ENCODE assay signal across 8 mouse cellular contexts in genomic region chr7:19691873-19692865, GRCm38 (mm10). TPM values are rescaled to one million over a fixed set of nuclear protein-coding genes. Genes with fewer than 3 reads are reported as not detected.
DNase-seq lines count a peak whose midpoint lies in the region; ATAC-seq and TF ChIP-seq lines count a peak whose summit lies in the region.

Gene Apoc1, minus strand, starts transcription at chr7:19692660.

- peaks cover 8% of the 10 kb centered on the region for H3K36me3 ChIP-seq in heart, embryonic 14.5 days (ENCODE audit: control insufficient read depth, insufficient read depth, low read length)
- peaks cover 25% of the 10 kb centered on the region for H3K36me3 ChIP-seq in E14TG2a.4 (ENCODE audit: insufficient read depth, low read length)
- peaks cover 13% of the 10 kb centered on the region; the same call in 1 of the 2 replicates for H3K36me3 ChIP-seq in liver, embryonic 15.5 days (replicated peaks)

- no peak within 1 kb of the TSS for H3K4me2 ChIP-seq in heart, embryonic 14.5 days (ENCODE audit: low read length)
- peak within 1 kb of the TSS; percentile 50 for H3K4me2 ChIP-seq in liver, embryonic 15.5 days

- H3K27me3 ChIP-seq in heart, embryonic 14.5 days (ENCODE audit: control insufficient read depth, insufficient read depth, low read length), result no peaks in the 10 kb centered on the region
- no peaks in the 10 kb centered on the region for H3K27me3 ChIP-seq in E14TG2a.4 (ENCODE audit: insufficient read depth, low read length)
- no peaks in the 10 kb centered on the region for H3K27me3 ChIP-seq in liver, embryonic 15.5 days

- peak within 1 kb of the TSS; percentile 56 to 78 for H3K27ac ChIP-seq in heart, embryonic 14.5 days (replicated peaks in 1 of 2; ENCODE audit: control insufficient read depth in 1 of 2, insufficient read depth in 1 of 2, low read depth in 2 of 2, low read length in 2 of 2)
- H3K27ac ChIP-seq in bone marrow macrophage, adult 2 months (ENCODE audit: insufficient read depth, low read depth, low read length), result peak within 1 kb of the TSS; percentile 98
- H3K27ac ChIP-seq in liver, embryonic 15.5 days (replicated peaks), result peak within 1 kb of the TSS; percentile 83

- TF ChIP-seq POLR2A in bone marrow macrophage, adult 2 months (IDR thresholded peaks at IDR 0.05; ENCODE audit: borderline replicate concordance, low read depth, low read length), result no peak

- no peak for ATAC-seq in heart, embryonic 14.5 days (ENCODE audit: insufficient number of reproducible peaks, insufficient read depth, low FRiP score, low read depth)
- peak; percentile 14; the same call in 1 of the 2 replicates for ATAC-seq in liver, embryonic 15.5 days (ENCODE audit: insufficient read depth)
- ATAC-seq in CD4-positive, CD25-positive, alpha-beta regulatory T cell, adult 4 months, result no peak

- TF ChIP-seq CTCF in E14TG2a.4 (conservative IDR thresholded peaks at IDR 0.05; ENCODE audit: low read length), result no peak
- no peak for TF ChIP-seq CTCF in bone marrow macrophage, adult 2 months (IDR thresholded peaks at IDR 0.05; ENCODE audit: low read depth, low read length)

- peak within 1 kb of the TSS; percentile 12; the same call in 1 of the 2 replicates for H3K9ac ChIP-seq in heart, embryonic 14.5 days (ENCODE audit: low read length)
- 0 out of 2 replicates have a peak within 1 kb of the TSS, but pooled peaks have one; percentile 13 for H3K9ac ChIP-seq in liver, embryonic 15.5 days

- 47% methylated on average over 28 of the region's 28 CpGs for WGBS in heart, embryonic 14.5 days
- WGBS in liver, embryonic 15.5 days (ENCODE audit: insufficient replicate concordance), result 56% methylated on average over 28 of the region's 28 CpGs

- DNase-seq in heart, adult 18-20 months, result no peak
- DNase-seq in frontal cortex, postnatal 25 days (ENCODE audit: low spot score in 2 of 2), result no peak
- DNase-seq in cerebellum, adult 18-20 months, result no peak

- H3K4me1 ChIP-seq in heart, embryonic 14.5 days (ENCODE audit: control insufficient read depth in 2 of 2, insufficient read depth in 2 of 2, low read length in 2 of 2), result peaks cover 22 to 28% of the 10 kb centered on the region in 2 experiments
- H3K4me1 ChIP-seq in E14TG2a.4 (replicated peaks; ENCODE audit: low read depth, low read length), result peaks cover 88% of the 10 kb centered on the region
- peaks cover 37% of the 10 kb centered on the region for H3K4me1 ChIP-seq in bone marrow macrophage, adult 2 months (ENCODE audit: control insufficient read depth, insufficient read depth, low read length)
- peaks cover 60% of the 10 kb centered on the region for H3K4me1 ChIP-seq in liver, embryonic 15.5 days (replicated peaks)

- no peaks in the 10 kb centered on the region for H3K9me3 ChIP-seq in heart, embryonic 14.5 days (ENCODE audit: control insufficient read depth, low read length)
- H3K9me3 ChIP-seq in E14TG2a.4 (ENCODE audit: low read length), result no peaks in the 10 kb centered on the region
- no peaks in the 10 kb centered on the region for H3K9me3 ChIP-seq in liver, embryonic 15.5 days (replicated peaks)

- no peak within 1 kb of the TSS for H3K4me3 ChIP-seq in heart, embryonic 14.5 days (ENCODE audit: control insufficient read depth in 1 of 2, insufficient read depth in 1 of 2, low read depth in 1 of 2, low read length in 2 of 2)
- H3K4me3 ChIP-seq in E14TG2a.4 (replicated peaks; ENCODE audit: low read length), result peak within 1 kb of the TSS; percentile 77
- H3K4me3 ChIP-seq in bone marrow macrophage, adult 2 months (ENCODE audit: insufficient read depth, low read length), result no peak within 1 kb of the TSS
- peak within 1 kb of the TSS; percentile 38 for H3K4me3 ChIP-seq in liver, embryonic 15.5 days (replicated peaks)

RNA-seq across cellular contexts. Expression of gene Apoc1, which starts in this region (rescaled TPM):
- polyA plus RNA-seq in heart, embryonic 14.5 days (2014; fragmentation: Nextera tagmentation; extraction: Ambion mirVana), result 14.3 and 14.6 TPM in 2 replicates
- total RNA-seq in heart, adult 18-20 months (2021), result 10 to 100 TPM in 1 of 2 experiments, under 1 TPM in 1; 0.57 to 19.5 TPM
- polyA plus RNA-seq in bone marrow macrophage, adult 2 months (2012; ENCODE audit: insufficient read depth, insufficient read length, missing spikeins), result not detected in 2 replicates
- 609 and 611 TPM in 2 replicates for polyA plus RNA-seq in liver, embryonic 15.5 days (2015; fragmentation: Nextera tagmentation; extraction: Ambion mirVana)
- not detected for polyA plus RNA-seq in CD4-positive, CD25-positive, alpha-beta regulatory T cell, adult 4 months (2017; shearing (Covaris generic))

Comparison
In these comparisons a context has a peak if more than half of its experiments do, and no peak if none do; other contexts are left out.
1. RNA of gene Apoc1 (polyA plus RNA-seq): 609 to 611 TPM in liver, embryonic 15.5 days; 14.3 to 14.6 TPM in heart, embryonic 14.5 days, not detected in bone marrow macrophage, adult 2 months and not detected in CD4-positive, CD25-positive, alpha-beta regulatory T cell, adult 4 months; every median in the first group is over 10 times any median in the second.
2. H3K4me3 ChIP-seq: peak in E14TG2a.4 (single experiment) and liver, embryonic 15.5 days (single experiment); none in heart, embryonic 14.5 days (0 of 2) and bone marrow macrophage, adult 2 months (single experiment).
3. Peak in every context shown above with its lines, with median percentiles within 50 percentile points of each other: H3K27ac ChIP-seq.